Mouse (Mus musculus): ENCODE data around the gene Ifitm10.

- TF ChIP-seq CTCF (IDR thresholded peaks at IDR 0.05; ENCODE audit: extremely low read depth, insufficient read length, insufficient replicate concordance, low read depth, low read length) (peak; percentile 58; the same call in 1 of the 2 replicates), POLR2A (IDR thresholded peaks at IDR 0.05; ENCODE audit: low read depth, low read length) (no peak)
Observed at GRCm38 (mm10) chr7:142316558-142316957, 57.0 kb downstream of the Ifitm10 start.

Data from small intestine, adult 2 months (tissue).